8 mouse cellular contexts compared by ENCODE assay signal in the genomic region with DNA sequence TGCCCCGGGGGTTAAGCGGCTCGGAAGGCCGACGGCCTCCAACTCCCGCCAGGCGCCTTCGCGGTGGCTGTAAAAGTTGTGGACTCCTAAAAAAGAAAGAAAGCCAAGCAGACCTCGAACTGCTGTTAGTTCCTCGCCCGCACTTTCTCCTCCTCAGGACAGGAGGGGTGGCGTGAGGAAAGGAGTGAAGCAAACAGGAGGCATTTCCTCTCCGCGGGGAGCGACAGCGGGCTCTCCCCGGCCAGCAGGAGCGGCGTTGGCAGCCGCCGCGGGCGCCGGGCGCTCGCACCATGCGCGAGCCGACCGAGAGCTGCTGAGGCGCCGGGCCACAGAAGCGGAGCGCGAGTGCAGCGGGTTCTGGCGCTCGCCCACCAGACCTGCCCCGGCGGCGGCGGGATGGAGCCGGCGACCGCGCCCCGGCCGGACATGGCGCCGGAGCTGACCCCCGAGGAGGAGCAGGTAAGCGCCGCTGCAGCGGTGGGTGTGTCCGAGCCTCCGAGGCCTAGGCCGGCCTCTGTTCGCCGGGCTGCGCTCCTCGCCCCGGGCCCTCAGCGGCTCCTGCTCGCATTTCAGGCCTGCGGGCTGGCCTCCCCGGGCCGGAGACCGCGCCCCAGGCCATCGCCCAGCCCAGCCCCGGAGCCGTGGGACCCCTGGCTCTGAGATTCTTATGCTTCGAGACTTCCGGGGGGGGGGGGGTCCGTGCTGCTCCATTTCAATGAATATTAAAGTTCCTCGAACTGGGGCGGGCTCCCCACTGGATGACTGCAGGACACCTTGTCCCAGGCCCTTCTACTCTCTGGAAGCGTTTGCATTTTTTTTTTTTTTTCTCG. TPM values are rescaled to one million over a fixed set of nuclear protein-coding genes. Genes with fewer than 3 reads are reported as not detected.
DNase-seq lines count a peak whose midpoint lies in the region; ATAC-seq and TF ChIP-seq lines count a peak whose summit lies in the region.

No protein-coding gene starts in this region.

- peak overlapping the region; percentile 54; the same call in 1 of the 2 replicates for H3K27ac ChIP-seq in ES-E14 (ENCODE audit: insufficient read depth, low read depth, low read length, poor library complexity, severe bottlenecking)
- H3K27ac ChIP-seq in forebrain, embryonic 11.5 days (ENCODE audit: low read depth, low read length) = peak overlapping the region; percentile 95
- peak overlapping the region; percentile 87 for H3K27ac ChIP-seq in heart, postnatal 0 days (ENCODE audit: low read depth)
- peak overlapping the region; percentile 98 for H3K27ac ChIP-seq in lung, embryonic 16.5 days (ENCODE audit: low read length)

- peak overlapping the region; percentile 70 for H3K4me2 ChIP-seq in forebrain, embryonic 11.5 days (ENCODE audit: low read depth, low read length, severe bottlenecking)
- peak overlapping the region; percentile 85 for H3K4me2 ChIP-seq in heart, postnatal 0 days (ENCODE audit: low read depth, low read length)
- peak overlapping the region; percentile 83 for H3K4me2 ChIP-seq in lung, embryonic 16.5 days (ENCODE audit: low read depth, low read length)

- in situ Hi-C loops in ES-E14 (cut with MboI; ENCODE audit: low sequenced_read_pairs in 2 of 2, unreplicated experiment in 2 of 2) = no loop called here

- peak overlapping the region; percentile 78 to 86 for H3K4me3 ChIP-seq in ES-E14 (ENCODE audit: insufficient read depth in 1 of 2, low read depth in 1 of 2, low read length in 2 of 2, poor library complexity in 1 of 2, severe bottlenecking in 1 of 2)
- peak overlapping the region; percentile 75 for H3K4me3 ChIP-seq in forebrain, embryonic 11.5 days (ENCODE audit: low read depth, low read length)
- H3K4me3 ChIP-seq in heart, postnatal 0 days (ENCODE audit: low read depth, low read length) = peak overlapping the region; percentile 59
- peak overlapping the region; percentile 90 for H3K4me3 ChIP-seq in lung, embryonic 16.5 days (ENCODE audit: low read length)

- peaks cover 2 to 4% of the 10 kb centered on the region in 2 experiments; a peak in 2 of 4 replicates for H3K4me1 ChIP-seq in ES-E14 (ENCODE audit: control insufficient read depth in 2 of 2, insufficient read depth in 2 of 2, low read length in 2 of 2, poor library complexity in 1 of 2)
- H3K4me1 ChIP-seq in forebrain, embryonic 11.5 days (replicated peaks; ENCODE audit: control insufficient read depth, insufficient read depth, low read length) = no peaks in the 10 kb centered on the region
- peaks cover 17% of the 10 kb centered on the region; the same call in 1 of the 2 replicates for H3K4me1 ChIP-seq in heart, postnatal 0 days (ENCODE audit: control insufficient read depth, insufficient read depth)
- peaks cover 11% of the 10 kb centered on the region; the same call in 1 of the 2 replicates for H3K4me1 ChIP-seq in lung, embryonic 16.5 days (replicated peaks; ENCODE audit: control insufficient read depth, insufficient read depth, low read length)

- DNase-seq in ES-E14 (ENCODE audit: low read depth, low spot score) = no peak
- peak; percentile 16 for DNase-seq in c-Kit-positive CD71-positive TER-119-negative erythroid progenitor cells, embryonic 14.5 days (ENCODE audit: low read depth)
- peak; percentile 84 for DNase-seq in forebrain, embryonic 11.5 days (ENCODE audit: low spot score)
- peak; percentile 39 for DNase-seq in heart, postnatal 0 days (ENCODE audit: low spot score)
- peak; percentile 68 to 79 for DNase-seq in kidney, postnatal 36 days
- DNase-seq in ovary, postnatal 10 days (ENCODE audit: low spot score) = peak; percentile 49
- DNase-seq in thymus, postnatal 4 days = peak; percentile 70

- H3K9ac ChIP-seq in ES-E14 (ENCODE audit: insufficient read depth, low read depth, low read length, poor library complexity, severe bottlenecking) = peak overlapping the region; percentile 85
- H3K9ac ChIP-seq in forebrain, embryonic 11.5 days (ENCODE audit: low read length) = peak overlapping the region; percentile 81
- peak overlapping the region; percentile 85 for H3K9ac ChIP-seq in heart, postnatal 0 days (replicated peaks; ENCODE audit: low read depth, low read length)
- peak overlapping the region; percentile 98 for H3K9ac ChIP-seq in lung, embryonic 16.5 days (ENCODE audit: low read length)

- WGBS in forebrain, embryonic 11.5 days = under 1% methylated on average over 61 of the region's 80 CpGs
- WGBS in heart, postnatal 0 days = 0% methylated on average over 73 of the region's 80 CpGs
- WGBS in lung, embryonic 16.5 days = under 1% methylated on average over 60 of the region's 80 CpGs

- no peaks in the 10 kb centered on the region for H3K9me3 ChIP-seq in ES-E14 (ENCODE audit: control insufficient read depth, insufficient read depth, low read depth, low read length)
- no peaks in the 10 kb centered on the region for H3K9me3 ChIP-seq in forebrain, embryonic 11.5 days (ENCODE audit: control insufficient read depth, low read length)
- H3K9me3 ChIP-seq in heart, postnatal 0 days (replicated peaks; ENCODE audit: control insufficient read depth, low read length) = no peaks in the 10 kb centered on the region
- H3K9me3 ChIP-seq in lung, embryonic 16.5 days (ENCODE audit: control insufficient read depth, low read length) = no peaks in the 10 kb centered on the region

- ATAC-seq in forebrain, embryonic 11.5 days (replicated peaks; ENCODE audit: low FRiP score) = peak; percentile 68
- ATAC-seq in heart, postnatal 0 days (ENCODE audit: insufficient read depth, low read depth) = peak; percentile 61
- peak; percentile 72 for ATAC-seq in lung, embryonic 16.5 days (ENCODE audit: low read depth)

- no peak for TF ChIP-seq EP300 in heart, postnatal 0 days (IDR thresholded peaks at IDR 0.05; ENCODE audit: low read depth)

- H3K36me3 ChIP-seq in ES-E14 (ENCODE audit: control insufficient read depth, insufficient read depth, low read length, poor library complexity, severe bottlenecking) = no peaks in the 10 kb centered on the region
- no peaks in the 10 kb centered on the region for H3K36me3 ChIP-seq in forebrain, embryonic 11.5 days (ENCODE audit: control insufficient read depth, insufficient read depth, low read length)
- H3K36me3 ChIP-seq in heart, postnatal 0 days (replicated peaks; ENCODE audit: control insufficient read depth, insufficient read depth, low read length) = no peaks in the 10 kb centered on the region
- no peaks in the 10 kb centered on the region for H3K36me3 ChIP-seq in lung, embryonic 16.5 days (ENCODE audit: control insufficient read depth, insufficient read depth, low read length)

- no peaks in the 10 kb centered on the region for H3K27me3 ChIP-seq in forebrain, embryonic 11.5 days (ENCODE audit: control insufficient read depth, insufficient read depth, low read length)
- no peaks in the 10 kb centered on the region for H3K27me3 ChIP-seq in heart, postnatal 0 days (ENCODE audit: control insufficient read depth, insufficient read depth, low read length)
- no peaks in the 10 kb centered on the region for H3K27me3 ChIP-seq in lung, embryonic 16.5 days (ENCODE audit: control insufficient read depth, insufficient read depth, low read depth, low read length)

- TF ChIP-seq CTCF in heart, postnatal 0 days (IDR thresholded peaks at IDR 0.05; ENCODE audit: low read depth) = no peak

TF ChIP-seq in ES-E14, 5 proteins besides CTCF, POLR2A, EP300 and RAD21:
- TF ChIP-seq MAFK (IDR thresholded peaks at IDR 0.05; ENCODE audit: insufficient read depth, low read depth, low read length) (no peak), ZNF384 (IDR thresholded peaks at IDR 0.05; ENCODE audit: low read depth, low read length) (peak; percentile 57; the same call in 1 of the 2 replicates), HCFC1 (IDR thresholded peaks at IDR 0.05; ENCODE audit: borderline replicate concordance, insufficient read depth, low read length) (0 out of 2 replicates have a peak, but pooled peaks have one; percentile 34), ZC3H11A (IDR thresholded peaks at IDR 0.05; ENCODE audit: borderline replicate concordance, low read depth, low read length) (no peak), CHD2 (IDR thresholded peaks at IDR 0.05; ENCODE audit: low read depth, low read length) (no peak)

RNA-seq across cellular contexts. Expression of a gene that starts 0.7 kb away (rescaled TPM):
- 3.0 and 6.8 TPM in 2 replicates for total RNA-seq in ES-E14 (2012; rRNA removed)
- polyA plus RNA-seq in forebrain, embryonic 11.5 days (2014; fragmentation: Nextera tagmentation; extraction: Ambion mirVana) = 31.8 and 35.5 TPM in 2 replicates
- 22.2 and 22.6 TPM in 2 replicates for total RNA-seq in heart, postnatal 0 days (2014; rRNA removed; ENCODE audit: low replicate concordance)
- polyA plus RNA-seq in heart, postnatal 0 days (2015; fragmentation: Nextera tagmentation; extraction: Ambion mirVana) = 7.8 and 8.9 TPM in 2 replicates
- 20.6 and 21.7 TPM in 2 replicates for polyA plus RNA-seq in lung, embryonic 16.5 days (2015; fragmentation: Nextera tagmentation; extraction: Ambion mirVana)

RNA-seq across cellular contexts. Expression of a gene that starts 44.7 kb away (rescaled TPM):
- 16.4 and 18.2 TPM in 2 replicates for total RNA-seq in ES-E14 (2012; rRNA removed)
- polyA plus RNA-seq in forebrain, embryonic 11.5 days (2014; fragmentation: Nextera tagmentation; extraction: Ambion mirVana) = 27.8 and 28.4 TPM in 2 replicates
- 2.8 and 9.6 TPM in 2 replicates for total RNA-seq in heart, postnatal 0 days (2014; rRNA removed; ENCODE audit: low replicate concordance)
- polyA plus RNA-seq in heart, postnatal 0 days (2015; fragmentation: Nextera tagmentation; extraction: Ambion mirVana) = 14.9 and 15.8 TPM in 2 replicates
- 22.0 and 23.4 TPM in 2 replicates for polyA plus RNA-seq in lung, embryonic 16.5 days (2015; fragmentation: Nextera tagmentation; extraction: Ambion mirVana)

RNA-seq across cellular contexts. Expression of a gene that starts 58.1 kb away (rescaled TPM):
- total RNA-seq in ES-E14 (2012; rRNA removed) = 106 and 108 TPM in 2 replicates
- 63.6 and 65.4 TPM in 2 replicates for polyA plus RNA-seq in forebrain, embryonic 11.5 days (2014; fragmentation: Nextera tagmentation; extraction: Ambion mirVana)
- total RNA-seq in heart, postnatal 0 days (2014; rRNA removed; ENCODE audit: low replicate concordance) = 178 and 179 TPM in 2 replicates
- 58.1 and 63.1 TPM in 2 replicates for polyA plus RNA-seq in heart, postnatal 0 days (2015; fragmentation: Nextera tagmentation; extraction: Ambion mirVana)
- polyA plus RNA-seq in lung, embryonic 16.5 days (2015; fragmentation: Nextera tagmentation; extraction: Ambion mirVana) = 73.3 and 80.2 TPM in 2 replicates
